Comparison of ENCODE assay signal across 19 mouse cellular contexts in genomic region chr5:63821860-63822259, GRCm38 (mm10). TPM values are rescaled to one million over a fixed set of nuclear protein-coding genes. Genes with fewer than 3 reads are reported as not detected.
DNase-seq lines count a peak whose midpoint lies in the region; ATAC-seq lines count a peak whose summit lies in the region.
"Had no signal": no experiment of that assay in that cellular context is flagged by ENCODE, and none has a peak within 500 bp of the region (broad histone marks: within the 10 kb centered on the region; RNA-seq: fewer than 3 reads in every experiment).

No protein-coding gene starts in this region.

- no peak overlapping the region for H3K9ac ChIP-seq in kidney, embryonic 15.5 days
- H3K9ac ChIP-seq in liver, embryonic 13.5 days: no peak overlapping the region
- H3K9ac ChIP-seq in stomach, embryonic 14.5 days (replicated peaks; ENCODE audit: low read depth, low read length): no peak overlapping the region
- H3K9ac ChIP-seq: heart, embryonic 13.5 days had no signal

- H3K36me3 ChIP-seq in heart, embryonic 10.5 days: no peaks in the 10 kb centered on the region
- H3K36me3 ChIP-seq in kidney, embryonic 15.5 days: no peaks in the 10 kb centered on the region
- H3K36me3 ChIP-seq in liver, embryonic 13.5 days: no peaks in the 10 kb centered on the region
- H3K36me3 ChIP-seq in stomach, embryonic 14.5 days (ENCODE audit: control insufficient read depth, insufficient read depth, low read length): no peaks in the 10 kb centered on the region
- H3K36me3 ChIP-seq: G1E; heart, embryonic 13.5 days had no signal

- no peak overlapping the region for H3K4me3 ChIP-seq in heart, embryonic 10.5 days
- no peak overlapping the region for H3K4me3 ChIP-seq in kidney, embryonic 15.5 days (replicated peaks)
- no peak overlapping the region for H3K4me3 ChIP-seq in liver, embryonic 13.5 days (replicated peaks)
- no peak overlapping the region for H3K4me3 ChIP-seq in stomach, embryonic 14.5 days (ENCODE audit: low read depth, low read length)
- H3K4me3 ChIP-seq: heart, embryonic 13.5 days had no signal

- WGBS in heart, embryonic 10.5 days: 53% methylated on average over 8 of the region's 8 CpGs
- WGBS in kidney, embryonic 15.5 days: 62% methylated on average over 8 of the region's 8 CpGs
- 14% methylated on average over 8 of the region's 8 CpGs for WGBS in liver, embryonic 13.5 days (ENCODE audit: insufficient replicate concordance)
- 49% methylated on average over 8 of the region's 8 CpGs for WGBS in stomach, embryonic 14.5 days

- peak; percentile 88 for DNase-seq in heart, adult 11 months
- DNase-seq in heart, embryonic 10.5 days (ENCODE audit: low spot score): no peak
- DNase-seq in kidney, postnatal 4 days: no peak
- peak; percentile 38 for DNase-seq in liver, embryonic 13.5 days
- no peak for DNase-seq in thymus, postnatal 36 days
- no peak for DNase-seq in layer of hippocampus, adult 11-12 months (ENCODE audit: low spot score)
- DNase-seq: adrenal gland, adult 2 months; cerebellum, adult 11-12 months; cerebellum, postnatal 25 days; gastrocnemius, postnatal 14 days; kidney, adult 18-20 months; thymus, postnatal 25 days had no signal

- peaks cover 7% of the 10 kb centered on the region; the same call in 1 of the 2 replicates for H3K4me1 ChIP-seq in heart, embryonic 10.5 days
- H3K4me1 ChIP-seq in kidney, embryonic 15.5 days: peaks cover 54% of the 10 kb centered on the region
- peaks cover 75% of the 10 kb centered on the region for H3K4me1 ChIP-seq in liver, embryonic 13.5 days (replicated peaks)
- H3K4me1 ChIP-seq in stomach, embryonic 14.5 days (ENCODE audit: control insufficient read depth, insufficient read depth, low read length): peaks cover 9% of the 10 kb centered on the region; the same call in 1 of the 2 replicates

- no peak overlapping the region for H3K27ac ChIP-seq in heart, embryonic 10.5 days
- H3K27ac ChIP-seq in kidney, embryonic 15.5 days: 0 out of 2 replicates have a peak overlapping the region, but pooled peaks have one; percentile 10
- peak overlapping the region; percentile 66 for H3K27ac ChIP-seq in liver, embryonic 13.5 days
- peak overlapping the region; percentile 61; the same call in 1 of the 2 replicates for H3K27ac ChIP-seq in stomach, embryonic 14.5 days (ENCODE audit: low read length)
- H3K27ac ChIP-seq: heart, embryonic 13.5 days had no signal

- no peaks in the 10 kb centered on the region for H3K27me3 ChIP-seq in heart, embryonic 10.5 days (ENCODE audit: insufficient read depth, poor library complexity, severe bottlenecking)
- no peaks in the 10 kb centered on the region for H3K27me3 ChIP-seq in kidney, embryonic 15.5 days
- no peaks in the 10 kb centered on the region for H3K27me3 ChIP-seq in liver, embryonic 13.5 days
- H3K27me3 ChIP-seq in stomach, embryonic 14.5 days (ENCODE audit: control insufficient read depth, insufficient read depth, low read length): no peaks in the 10 kb centered on the region

- no peaks in the 10 kb centered on the region for H3K9me3 ChIP-seq in heart, embryonic 10.5 days
- no peaks in the 10 kb centered on the region for H3K9me3 ChIP-seq in kidney, embryonic 15.5 days (replicated peaks)
- H3K9me3 ChIP-seq in liver, embryonic 13.5 days (replicated peaks): no peaks in the 10 kb centered on the region
- H3K9me3 ChIP-seq in stomach, embryonic 14.5 days (ENCODE audit: control insufficient read depth, low read depth, low read length): no peaks in the 10 kb centered on the region
- H3K9me3 ChIP-seq: heart, embryonic 13.5 days had no signal

- H3K4me2 ChIP-seq in kidney, embryonic 15.5 days: no peak overlapping the region
- no peak overlapping the region for H3K4me2 ChIP-seq in liver, embryonic 13.5 days
- H3K4me2 ChIP-seq in stomach, embryonic 14.5 days (replicated peaks; ENCODE audit: low read depth, low read length): no peak overlapping the region
- H3K4me2 ChIP-seq: heart, embryonic 13.5 days had no signal

- no peak for ATAC-seq in kidney, embryonic 15.5 days (replicated peaks; ENCODE audit: low FRiP score)
- ATAC-seq in liver, embryonic 13.5 days (ENCODE audit: low read depth): peak; percentile 87
- 0 out of 2 replicates have a peak, but pooled peaks have one; percentile 69 for ATAC-seq in stomach, embryonic 14.5 days (ENCODE audit: insufficient number of reproducible peaks, insufficient read depth, low FRiP score, low read depth)
- ATAC-seq: CD4-positive, CD25-positive, alpha-beta regulatory T cell, adult 4 months; hindbrain, embryonic 16.5 days; lung, postnatal 0 days had no signal

RNA-seq across cellular contexts. Expression of gene 0610040J01Rik, which starts 9.7 kb away (rescaled TPM):
- 1.2 and 7.1 TPM in 2 replicates for polyA plus RNA-seq in heart, embryonic 10.5 days (2016; fragmentation: Nextera tagmentation; extraction: Ambion mirVana)
- 48.8 and 51.9 TPM in 2 replicates for polyA plus RNA-seq in kidney, embryonic 15.5 days (2015; fragmentation: Nextera tagmentation; extraction: Ambion mirVana)
- 13.9 and 14.6 TPM in 2 replicates for polyA plus RNA-seq in liver, embryonic 13.5 days (2015; fragmentation: Nextera tagmentation; extraction: Ambion mirVana)
- 28.0 and 28.7 TPM in 2 replicates for polyA plus RNA-seq in stomach, embryonic 14.5 days (2014; fragmentation: Nextera tagmentation; extraction: Ambion mirVana)
- polyA plus RNA-seq: CD4-positive, CD25-positive, alpha-beta regulatory T cell, adult 4 months; G1E had no signal

Comparison
In these comparisons a context has a peak if more than half of its experiments do, and no peak if none do; other contexts are left out.
1. DNase-seq: peak in heart, adult 11 months (single experiment) and liver, embryonic 13.5 days (single experiment); none in heart, embryonic 10.5 days (single experiment), kidney, postnatal 4 days (0 of 2), thymus, postnatal 36 days (0 of 2) and layer of hippocampus, adult 11-12 months (single experiment).